Mouse (Mus musculus) midbrain, embryonic 12.5 days (tissue): ENCODE data around the gene Zfp598. TPM values are rescaled to one million over a fixed set of nuclear protein-coding genes. Genes with fewer than 3 reads are reported as not detected.

ENCODE experiments used
- ATAC-seq: fragments of 200-750 bp; cut with Nextera tagmentation; 2 replicates; pipeline ENCODE4 v1.8.0; 2017; ENCODE audit warnings: low read depth, moderate TSS enrichment, moderate library complexity; ENCODE audit not compliant: low FRiP score
- H3K27ac ChIP-seq: fragments of 300-500 bp; sonication (generic); replicated peaks from 2 replicates; pipeline ENCODE4 v1.5.1; 2016; ENCODE audit warnings: mild to moderate bottlenecking
- H3K27me3 ChIP-seq: fragments of 300-500 bp; sonication (generic); 2 replicates; pipeline ENCODE4 v1.6.1; 2016; ENCODE audit warnings: mild to moderate bottlenecking
- H3K36me3 ChIP-seq: fragments of 300-500 bp; sonication (generic); 2 replicates; pipeline ENCODE4 v1.6.1; 2016
- H3K4me1 ChIP-seq: fragments of 300-500 bp; sonication (generic); 2 replicates; pipeline ENCODE4 v1.6.1; 2016
- H3K4me2 ChIP-seq: fragments of 300-500 bp; sonication (generic); replicated peaks from 2 replicates; pipeline ENCODE4 v1.6.1; 2016; ENCODE audit warnings: mild to moderate bottlenecking, moderate library complexity
- H3K4me3 ChIP-seq: fragments of 300-500 bp; sonication (generic); 2 replicates; pipeline ENCODE4 v1.5.1; 2016; ENCODE audit warnings: mild to moderate bottlenecking
- H3K9ac ChIP-seq: fragments of 300-500 bp; sonication (generic); replicated peaks from 2 replicates; pipeline ENCODE4 v1.6.1; 2016; ENCODE audit warnings: mild to moderate bottlenecking, moderate library complexity
- H3K9me3 ChIP-seq: fragments of 300-500 bp; sonication (generic); 2 replicates; pipeline ENCODE4 v1.6.1; 2016; ENCODE audit warnings: mild to moderate bottlenecking
- WGBS: fragments of 180-500 bp; shearing (Covaris S2); methylation state at CpG from one replicate; pipeline ENCODE4 v1.1.7; 2016; 5-methylcytosine and 5-hydroxymethylcytosine counted together
- polyA plus RNA-seq: library from polyadenylated mRNA; unstranded; fragments of >200 nt; fragmentation: Nextera tagmentation; extraction: Ambion mirVana; gene quantifications from 2 replicates; pipeline ENCODE4 v1.2.1, GENCODE M21; 2016

Zfp598 gene
- polyA plus RNA-seq, 1 experiment from 2014 or later: 23.5 TPM

DNA sequence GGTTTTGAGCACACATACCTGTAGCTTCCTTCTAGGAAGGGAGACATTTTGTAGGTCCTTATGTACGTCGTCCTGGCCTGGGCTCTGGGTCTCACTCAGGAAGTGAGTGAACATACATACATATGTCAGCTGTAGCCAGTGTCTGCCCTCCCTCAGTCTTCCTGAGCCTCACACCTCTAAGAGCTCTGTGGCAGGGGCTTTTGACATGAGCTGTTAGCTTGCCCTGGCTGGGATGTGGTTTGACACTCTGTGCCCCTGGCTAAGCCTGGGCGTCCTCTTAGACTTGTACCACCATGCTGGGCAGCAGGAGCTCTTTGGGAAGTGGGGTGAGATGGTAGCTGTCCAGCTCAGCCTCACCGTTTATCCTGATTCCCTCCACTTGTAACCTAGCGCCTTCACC, 1.9 kb downstream of the Zfp598 start:
- Histone ChIP-seq H3K4me3 (no peak overlapping the region), H3K4me2 (peak overlapping the region; percentile 86), H3K9ac (peak overlapping the region; percentile 39), H3K36me3 (0 out of 2 replicates have a peak, but pooled peaks cover 9% of the 10 kb centered on the region), H3K4me1 (peaks cover 31% of the 10 kb centered on the region), H3K9me3 (no peaks in the 10 kb centered on the region), H3K27ac (no peak overlapping the region), H3K27me3 (no peaks in the 10 kb centered on the region)
- no peak for ATAC-seq
- 72% methylated on average over 5 of the region's 5 CpGs for WGBS

DNA sequence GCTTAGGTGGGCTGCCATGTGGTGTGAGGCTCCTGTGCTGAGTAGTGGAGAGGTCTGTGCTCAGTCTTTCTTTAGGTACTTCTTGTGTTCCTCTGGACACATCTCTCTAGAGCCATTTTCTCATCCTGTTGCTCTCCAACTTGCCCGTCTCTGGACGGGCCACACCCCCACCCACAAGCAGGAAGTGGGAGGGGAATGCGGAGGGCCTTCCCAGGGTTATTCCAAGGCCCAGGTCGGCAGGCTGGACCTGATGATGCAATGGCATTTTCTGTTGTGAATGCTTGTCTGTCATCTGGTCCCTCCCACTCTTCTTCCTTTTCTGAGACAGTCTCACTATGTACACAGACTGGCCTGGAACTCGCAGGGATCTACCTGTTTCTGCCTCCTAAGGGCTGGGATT, 2.7 kb downstream of the Zfp598 start:
- H3K4me2 ChIP-seq: peak overlapping the region; percentile 19; the same call in 1 of the 2 replicates
- H3K4me1 ChIP-seq: peaks cover 31% of the 10 kb centered on the region
- 45% methylated on average over 5 of the region's 5 CpGs for WGBS
- H3K27ac ChIP-seq: no peak overlapping the region
- no peak overlapping the region for H3K4me3 ChIP-seq
- H3K9ac ChIP-seq: no peak overlapping the region
- H3K36me3 ChIP-seq: peaks cover 17% of the 10 kb centered on the region
- H3K9me3 ChIP-seq: no peaks in the 10 kb centered on the region
- H3K27me3 ChIP-seq: no peaks in the 10 kb centered on the region
- ATAC-seq: no peak

DNA sequence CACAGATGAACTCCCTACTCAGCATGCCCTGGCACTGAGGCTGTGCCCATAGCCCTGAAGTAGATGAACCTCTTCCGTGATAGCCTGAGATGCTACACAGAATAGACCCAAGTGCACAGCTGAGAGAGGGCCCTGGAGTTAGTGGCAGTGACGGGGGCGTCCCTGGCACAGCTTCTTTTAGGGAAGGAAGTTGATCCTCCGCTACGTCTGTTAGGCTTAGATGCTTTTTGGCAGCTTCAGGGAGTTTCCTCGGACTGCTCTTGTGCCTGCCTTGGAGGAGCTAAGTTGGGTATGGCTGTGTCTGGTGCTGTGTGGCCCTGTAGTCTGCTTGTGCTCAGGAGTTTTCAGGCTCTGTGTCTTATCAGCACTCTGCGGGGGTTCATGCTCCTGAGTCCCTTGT, 4.8 kb downstream of the Zfp598 start:
- no peak overlapping the region for H3K27ac ChIP-seq
- no peaks in the 10 kb centered on the region for H3K9me3 ChIP-seq
- no peak overlapping the region for H3K4me2 ChIP-seq
- H3K27me3 ChIP-seq: no peaks in the 10 kb centered on the region
- peaks cover 24% of the 10 kb centered on the region for H3K4me1 ChIP-seq
- 89% methylated on average over 7 of the region's 7 CpGs for WGBS
- no peak overlapping the region for H3K9ac ChIP-seq
- no peak overlapping the region for H3K4me3 ChIP-seq
- peaks cover 38% of the 10 kb centered on the region for H3K36me3 ChIP-seq
- no peak for ATAC-seq

DNA sequence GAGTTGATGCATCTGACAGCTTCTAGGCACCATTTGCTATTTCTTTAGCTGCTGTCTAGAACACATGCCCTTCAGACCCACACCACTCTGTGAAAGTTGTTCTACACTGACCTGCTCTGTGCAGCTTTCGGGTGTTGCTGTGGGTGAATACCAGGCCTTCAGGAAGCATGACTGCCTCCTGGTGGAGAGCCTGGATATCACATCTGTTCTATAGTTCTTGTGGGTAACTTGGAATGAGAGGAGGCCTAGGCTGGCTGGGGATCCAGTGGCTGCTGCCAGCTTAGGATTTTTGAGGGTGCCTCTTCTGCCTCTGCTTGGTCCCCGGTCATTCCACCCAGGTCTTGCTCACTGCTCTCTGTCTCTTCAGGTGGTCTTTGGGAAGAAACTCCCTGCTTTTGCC, 6.7 kb downstream of the Zfp598 start:
- Histone ChIP-seq H3K4me1 (peaks cover 12% of the 10 kb centered on the region), H3K27ac (no peak overlapping the region), H3K36me3 (peaks cover 57% of the 10 kb centered on the region), H3K9me3 (no peaks in the 10 kb centered on the region), H3K4me2 (no peak overlapping the region), H3K9ac (no peak overlapping the region), H3K4me3 (no peak overlapping the region), H3K27me3 (no peaks in the 10 kb centered on the region)
- WGBS: 61% methylated on average over 2 of the region's 2 CpGs
- ATAC-seq: no peak

DNA sequence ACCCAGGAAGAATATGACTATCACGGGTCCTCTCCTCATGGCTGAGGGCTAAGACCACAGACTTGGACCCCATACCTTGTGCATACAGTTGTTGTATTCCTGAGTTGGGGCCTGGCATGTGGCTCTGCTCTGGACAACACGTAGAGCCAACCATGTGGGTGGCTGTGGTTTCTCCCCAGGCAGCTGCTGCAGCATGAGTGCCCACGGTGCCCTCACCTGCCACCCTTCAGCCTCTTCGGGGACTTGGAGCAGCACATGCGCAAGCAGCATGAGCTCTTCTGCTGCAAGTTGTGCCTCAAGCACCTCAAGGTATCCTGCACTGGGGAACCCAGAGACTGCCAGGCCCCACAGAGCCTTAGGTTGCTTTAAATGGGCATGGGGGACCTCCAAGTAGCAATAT, 7.4 kb downstream of the Zfp598 start:
- H3K36me3 ChIP-seq: peaks cover 64% of the 10 kb centered on the region
- no peak for ATAC-seq
- no peak overlapping the region for H3K9ac ChIP-seq
- no peaks in the 10 kb centered on the region for H3K9me3 ChIP-seq
- H3K4me3 ChIP-seq: no peak overlapping the region
- peaks cover 5% of the 10 kb centered on the region for H3K4me1 ChIP-seq
- no peak overlapping the region for H3K27ac ChIP-seq
- 98% methylated on average over 5 of the region's 5 CpGs for WGBS
- no peaks in the 10 kb centered on the region for H3K27me3 ChIP-seq
- no peak overlapping the region for H3K4me2 ChIP-seq

DNA sequence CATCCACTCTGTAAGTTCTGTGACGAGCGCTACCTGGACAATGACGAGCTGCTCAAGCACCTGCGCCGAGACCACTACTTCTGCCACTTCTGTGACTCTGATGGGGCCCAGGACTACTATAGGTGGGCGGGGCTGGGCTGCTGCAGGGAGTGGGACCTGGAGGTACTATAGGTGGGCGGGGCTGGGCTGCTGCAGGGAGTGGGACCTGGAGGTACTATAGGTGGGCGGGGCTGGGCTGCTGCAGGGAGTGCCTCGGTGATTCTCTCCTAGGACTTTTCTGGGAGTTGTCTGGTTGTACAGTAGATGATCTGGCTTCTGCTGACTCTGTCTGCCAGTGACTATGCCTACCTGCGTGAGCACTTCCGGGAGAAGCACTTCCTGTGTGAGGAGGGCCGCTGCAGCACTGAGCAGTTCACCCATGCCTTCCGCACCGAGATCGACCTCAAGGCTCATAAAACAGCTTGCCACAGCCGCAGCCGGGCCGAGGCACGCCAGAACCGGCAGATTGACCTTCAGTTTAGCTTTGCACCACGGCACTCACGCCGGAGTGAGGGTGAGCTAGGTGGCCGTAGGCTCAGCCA, 8.1 kb downstream of the Zfp598 start:
- Histone ChIP-seq H3K4me3 (no peak overlapping the region), H3K4me1 (no peaks in the 10 kb centered on the region), H3K4me2 (no peak overlapping the region), H3K9me3 (no peaks in the 10 kb centered on the region), H3K27me3 (no peaks in the 10 kb centered on the region), H3K9ac (no peak overlapping the region), H3K36me3 (peaks cover 71% of the 10 kb centered on the region), H3K27ac (no peak overlapping the region)
- 91% methylated on average over 24 of the region's 24 CpGs for WGBS
- no peak for ATAC-seq

DNA sequence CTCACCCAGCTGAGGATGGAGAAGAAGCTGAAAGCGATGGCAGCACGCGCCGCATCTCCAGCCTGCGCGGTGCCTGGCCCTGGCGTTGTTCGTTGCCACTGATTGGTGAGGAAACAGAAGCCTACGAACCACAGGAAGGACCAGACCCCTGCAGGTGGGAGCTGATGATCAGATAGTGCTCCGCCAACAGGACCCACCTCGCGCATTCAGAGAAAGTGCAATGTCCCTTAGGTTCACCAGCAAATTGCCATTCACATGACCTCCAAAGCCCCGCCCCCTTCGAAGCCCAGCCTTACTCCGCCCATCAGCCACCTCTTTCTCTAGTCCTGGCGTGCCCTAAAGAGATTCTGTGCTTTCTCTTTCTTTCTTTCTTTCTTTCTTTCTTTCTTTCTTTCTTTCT, 17.0 kb downstream of the Zfp598 start:
- peaks cover 23% of the 10 kb centered on the region for H3K4me1 ChIP-seq
- no peak overlapping the region for H3K9ac ChIP-seq
- peaks cover 52% of the 10 kb centered on the region for H3K27me3 ChIP-seq
- ATAC-seq: no peak
- H3K36me3 ChIP-seq: peaks cover 11% of the 10 kb centered on the region
- no peaks in the 10 kb centered on the region for H3K9me3 ChIP-seq
- no peak overlapping the region for H3K4me3 ChIP-seq
- no peak overlapping the region for H3K27ac ChIP-seq
- WGBS: 31% methylated on average over 16 of the region's 16 CpGs
- peak overlapping the region; percentile 6; the same call in 1 of the 2 replicates for H3K4me2 ChIP-seq

DNA sequence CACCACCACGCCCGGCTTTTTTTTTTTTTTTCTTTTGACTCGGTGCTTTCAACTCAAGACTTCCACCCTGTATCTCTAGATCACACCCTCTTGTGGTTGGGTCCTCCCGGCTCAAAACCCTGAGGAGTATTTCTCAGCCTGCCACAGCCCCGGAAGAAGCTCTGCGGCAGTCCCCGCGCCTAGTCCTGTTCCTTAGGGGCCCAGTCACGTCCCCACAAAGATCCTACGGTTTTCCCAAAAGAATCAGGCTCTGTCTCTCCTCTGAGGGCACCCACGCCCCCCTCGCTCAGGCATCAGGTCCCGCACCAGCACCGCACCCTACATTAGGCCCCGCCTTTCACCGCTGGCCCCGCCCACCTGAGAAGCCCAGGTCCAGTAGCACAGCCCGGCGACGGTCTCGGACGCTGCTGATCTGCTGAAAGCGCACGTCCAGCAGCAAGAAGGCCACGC, 17.7 kb downstream of the Zfp598 start:
- H3K9ac ChIP-seq: peak overlapping the region; percentile 39; the same call in 1 of the 2 replicates
- 1% methylated on average over 25 of the region's 25 CpGs for WGBS
- no peak for ATAC-seq
- peaks cover 52% of the 10 kb centered on the region for H3K27me3 ChIP-seq
- peak overlapping the region; percentile 50 for H3K4me2 ChIP-seq
- H3K27ac ChIP-seq: no peak overlapping the region
- H3K4me1 ChIP-seq: peaks cover 23% of the 10 kb centered on the region
- H3K36me3 ChIP-seq: peaks cover 7% of the 10 kb centered on the region; the same call in 1 of the 2 replicates
- peak overlapping the region; percentile 28 for H3K4me3 ChIP-seq
- H3K9me3 ChIP-seq: no peaks in the 10 kb centered on the region

DNA sequence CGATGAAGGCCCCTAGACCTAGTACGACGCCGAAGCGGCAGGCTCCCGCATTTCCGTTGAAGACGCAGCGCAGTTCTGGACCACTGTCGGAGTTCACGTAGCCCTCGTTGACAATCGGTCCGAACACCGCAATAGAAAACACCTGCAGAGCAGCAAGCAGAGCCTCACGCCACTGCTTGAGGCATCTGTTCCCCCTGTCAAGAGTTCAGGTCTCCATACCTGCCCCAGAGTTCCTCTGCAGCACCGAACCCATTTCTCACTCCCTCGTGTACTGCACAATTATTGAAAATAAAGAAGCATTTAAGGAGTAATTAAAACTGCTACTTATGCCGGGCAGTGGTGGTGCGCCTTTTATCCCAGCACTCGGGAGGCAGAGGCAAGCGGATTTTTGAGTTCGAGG, 18.1 kb downstream of the Zfp598 start:
- Histone ChIP-seq H3K27ac (no peak overlapping the region), H3K4me2 (peak overlapping the region; percentile 50), H3K4me3 (peak overlapping the region; percentile 28), H3K9me3 (no peaks in the 10 kb centered on the region), H3K9ac (peak overlapping the region; percentile 39; the same call in 1 of the 2 replicates), H3K4me1 (peaks cover 23% of the 10 kb centered on the region), H3K27me3 (peaks cover 52% of the 10 kb centered on the region), H3K36me3 (peaks cover 7% of the 10 kb centered on the region; the same call in 1 of the 2 replicates)
- 20% methylated on average over 23 of the region's 23 CpGs for WGBS
- ATAC-seq: no peak

DNA sequence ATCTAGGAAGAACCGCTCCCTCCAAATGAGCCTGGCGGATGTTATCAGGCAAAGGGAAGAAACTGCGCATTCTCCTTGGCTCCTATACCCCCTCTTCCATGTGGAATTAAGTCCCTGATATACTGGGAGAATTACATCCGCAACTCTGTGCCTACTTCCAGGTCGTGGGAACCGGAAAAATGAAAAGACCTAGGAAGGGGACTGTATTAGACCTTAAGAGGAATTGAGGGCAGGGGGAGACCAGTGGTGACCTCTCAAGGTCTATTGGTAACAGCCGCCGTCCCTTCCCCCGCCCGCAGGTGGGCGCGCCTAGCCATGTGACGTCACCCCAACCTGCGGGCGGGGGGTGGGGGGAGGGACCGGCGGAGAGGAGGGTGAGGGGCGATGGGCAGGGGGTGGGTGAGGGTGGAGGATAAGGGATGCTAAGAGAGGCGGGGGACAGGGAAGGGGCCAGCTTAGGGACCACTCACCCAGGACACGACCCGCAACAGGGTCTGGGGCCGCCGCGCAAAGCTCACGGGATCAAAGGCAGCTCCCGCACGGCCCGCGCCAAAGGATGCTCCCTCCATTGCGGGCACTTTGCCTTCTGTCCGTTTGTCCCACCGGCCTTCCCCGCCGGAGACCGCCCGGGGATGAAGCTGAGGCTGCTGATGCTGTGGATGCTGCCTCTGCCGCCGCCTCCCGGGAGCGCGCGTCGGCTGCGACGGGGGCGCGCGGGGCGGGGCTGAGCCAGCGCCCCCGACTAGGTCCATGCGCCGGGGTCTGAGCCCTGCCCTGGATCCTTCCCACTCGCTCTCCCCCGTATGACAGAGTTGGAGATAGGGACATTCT, 20.0 kb downstream of the Zfp598 start, which contains the start of gene Syngr3:
Gene Syngr3 (minus strand): TSS at position 705 of the 831 bp plus-strand sequence.
- Histone ChIP-seq H3K9me3 (no peaks in the 10 kb centered on the region), H3K27me3 (peaks cover 52% of the 10 kb centered on the region), H3K9ac (peak within 1 kb of the TSS; percentile 71), H3K4me2 (peak within 1 kb of the TSS; percentile 87), H3K36me3 (peaks cover 16% of the 10 kb centered on the region), H3K4me3 (peak within 1 kb of the TSS; percentile 64), H3K27ac (peak within 1 kb of the TSS; percentile 61), H3K4me1 (peaks cover 23% of the 10 kb centered on the region)
- under 1% methylated on average over 46 of the region's 55 CpGs for WGBS
- ATAC-seq: peak; percentile 65

DNA sequence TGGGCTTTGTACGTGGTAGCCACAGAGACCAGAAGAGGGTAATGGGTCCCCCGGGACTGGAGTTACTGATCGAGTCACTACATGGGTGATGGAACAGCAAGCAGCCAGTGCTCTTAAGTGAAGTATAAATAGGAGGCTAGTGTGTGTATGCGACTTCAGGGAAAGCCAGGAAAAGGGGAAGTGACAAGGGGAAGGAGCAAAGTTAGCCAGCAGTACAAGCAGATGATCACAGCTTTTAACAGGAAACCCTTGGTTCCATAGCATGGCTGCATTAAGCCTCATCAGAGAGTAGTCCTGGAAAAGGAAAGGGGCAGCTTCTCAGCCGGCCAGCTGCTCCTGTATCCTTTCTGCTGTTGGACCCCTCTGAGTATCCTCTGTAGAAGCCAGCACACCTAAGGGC, 22.9 kb downstream of the Zfp598 start:
- 87% methylated on average over 5 of the region's 5 CpGs for WGBS
- Histone ChIP-seq H3K4me1 (peaks cover 30% of the 10 kb centered on the region), H3K36me3 (peaks cover 16% of the 10 kb centered on the region), H3K4me2 (no peak overlapping the region), H3K4me3 (no peak overlapping the region), H3K27me3 (peaks cover 39% of the 10 kb centered on the region), H3K27ac (no peak overlapping the region), H3K9ac (no peak overlapping the region), H3K9me3 (no peaks in the 10 kb centered on the region)
- no peak for ATAC-seq

DNA sequence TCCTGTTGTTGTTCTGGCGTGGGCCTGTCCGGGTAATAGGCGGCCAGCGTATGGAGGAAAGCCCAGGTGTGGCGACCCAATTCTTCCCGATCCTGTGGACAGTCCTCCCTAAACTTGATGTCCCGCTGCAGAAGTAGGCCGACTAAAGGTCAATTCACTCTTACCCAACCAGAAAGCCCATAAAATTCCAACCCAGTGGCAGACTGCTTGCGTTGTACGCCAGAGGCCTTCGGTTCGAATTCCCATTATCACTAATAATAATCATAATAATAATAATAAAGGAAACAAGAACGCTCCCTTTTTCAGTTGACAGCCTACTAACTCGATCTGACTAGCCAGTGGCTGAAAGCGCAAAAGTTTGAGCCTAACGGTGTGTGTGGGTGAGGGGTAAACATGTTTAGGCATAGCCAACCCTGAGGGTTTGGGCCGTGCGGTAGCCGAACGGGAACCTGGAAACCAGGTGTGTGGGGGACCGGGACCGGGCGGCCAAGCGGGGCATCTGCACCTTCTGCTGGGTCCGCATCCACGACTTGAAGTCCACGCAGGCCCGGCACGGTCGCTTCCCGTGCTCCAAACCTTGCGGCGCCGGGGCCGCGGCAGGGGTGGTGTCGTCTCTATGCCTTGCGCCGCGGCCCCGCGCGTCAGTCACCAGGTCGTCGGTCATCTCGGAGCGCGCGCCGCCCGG, 26.0 kb downstream of the Zfp598 start:
- H3K4me1 ChIP-seq: peaks cover 17% of the 10 kb centered on the region
- peak overlapping the region; percentile 84 for H3K27ac ChIP-seq
- H3K4me3 ChIP-seq: peak overlapping the region; percentile 80
- H3K4me2 ChIP-seq: peak overlapping the region; percentile 86
- no peaks in the 10 kb centered on the region for H3K9me3 ChIP-seq
- H3K36me3 ChIP-seq: peaks cover 27% of the 10 kb centered on the region
- H3K27me3 ChIP-seq: peaks cover 16% of the 10 kb centered on the region
- peak; percentile 45 for ATAC-seq
- peak overlapping the region; percentile 81 for H3K9ac ChIP-seq
- 9% methylated on average over 42 of the region's 51 CpGs for WGBS
